Mouse (Mus musculus) stomach, postnatal 0 days (tissue): Measurements from ENCODE around the gene Rapgef1. TPM values are rescaled to one million over a fixed set of nuclear protein-coding genes. Genes with fewer than 3 reads are reported as not detected.

Experiments used
- ATAC-seq: fragments of 200-750 bp; cut with Nextera tagmentation; 2 replicates; pipeline ENCODE4 v1.8.0; 2017; ENCODE audit not compliant: low FRiP score, low TSS enrichment
- DNase-seq: peaks from one replicate; pipeline ENCODE4 v3.0.0-alpha.2; 2016; ENCODE audit warnings: low spot score
- H3K27ac ChIP-seq: fragments of 300-500 bp; sonication (generic); replicated peaks from 2 replicates; pipeline ENCODE4 v1.5.1; 2014; ENCODE audit warnings: mild to moderate bottlenecking, control low read depth
- H3K27me3 ChIP-seq: fragments of 300-500 bp; sonication (generic); 2 replicates; pipeline ENCODE4 v1.6.1; 2014; ENCODE audit warnings: low read length; ENCODE audit not compliant: control insufficient read depth, insufficient read depth
- H3K36me3 ChIP-seq: fragments of 300-500 bp; sonication (generic); 2 replicates; pipeline ENCODE4 v1.6.1; 2014; ENCODE audit warnings: low read length, mixed read lengths; ENCODE audit not compliant: control insufficient read depth, insufficient read depth
- H3K4me1 ChIP-seq: fragments of 300-500 bp; sonication (generic); replicated peaks from 2 replicates; pipeline ENCODE4 v1.6.1; 2014; ENCODE audit warnings: antibody characterized with exemption; ENCODE audit not compliant: control insufficient read depth, insufficient read depth
- H3K4me2 ChIP-seq: fragments of 300-500 bp; sonication (generic); replicated peaks from 2 replicates; pipeline ENCODE4 v1.6.1; 2014; ENCODE audit warnings: low read depth, mild to moderate bottlenecking, control low read depth, moderate library complexity
- H3K4me3 ChIP-seq: fragments of 300-500 bp; sonication (generic); 2 replicates; pipeline ENCODE4 v1.5.1; 2014; ENCODE audit warnings: low read depth, low read length, control low read depth
- H3K9ac ChIP-seq: fragments of 300-500 bp; sonication (generic); 2 replicates; pipeline ENCODE4 v1.6.1; 2014; ENCODE audit warnings: mild to moderate bottlenecking, low read length, control low read depth, mixed read lengths
- H3K9me3 ChIP-seq: fragments of 300-500 bp; sonication (generic); 2 replicates; pipeline ENCODE4 v1.6.1; 2016; ENCODE audit warnings: low read length; ENCODE audit not compliant: control insufficient read depth
- CTCF ChIP-seq: IDR thresholded peaks from 2 replicates; pipeline ENCODE4 v1.5.1; 2016; ENCODE audit warnings: antibody characterized with exemption, low read depth, mild to moderate bottlenecking, moderate library complexity
- EP300 ChIP-seq: optimal IDR thresholded peaks from 2 replicates; pipeline ENCODE3; 2016; ENCODE audit warnings: antibody characterized with exemption
- WGBS: fragments of 180-500 bp; shearing (Covaris S2); extraction: QIAGEN DNeasy Blood & Tissue Kit; methylation state at CpG from one replicate; pipeline ENCODE4 v1.1.7; 2014; 5-methylcytosine and 5-hydroxymethylcytosine counted together
- polyA plus RNA-seq: library from polyadenylated mRNA; unstranded; fragments of >200 nt; fragmentation: Nextera tagmentation; extraction: Ambion mirVana; gene quantifications from 2 replicates; pipeline ENCODE4 v1.2.1, GENCODE M21; 2015

Gene Rapgef1
- polyA plus RNA-seq, 1 experiment from 2014 or later: 7.2 TPM

- Histone ChIP-seq H3K4me2 (no peak overlapping the region), H3K9me3 (no peaks in the 10 kb centered on the region), H3K4me1 (no peaks in the 10 kb centered on the region), H3K36me3 (no peaks in the 10 kb centered on the region), H3K27ac (no peak overlapping the region), H3K4me3 (no peak overlapping the region), H3K9ac (no peak overlapping the region), H3K27me3 (no peaks in the 10 kb centered on the region)
- TF ChIP-seq EP300 (no peak), CTCF (no peak)
- ATAC-seq: no peak
- DNase-seq: no peak
- 90% methylated on average over 7 of the region's 7 CpGs for WGBS
These were observed 63.9 kb downstream of the Rapgef1 start for GRCm38 (mm10) chr2:29683261-29683999.

GRCm38 (mm10) chr2:29684498-29684897, 65.0 kb downstream of the Rapgef1 start:
- no peak overlapping the region for H3K27ac ChIP-seq
- no peak overlapping the region for H3K4me3 ChIP-seq
- no peaks in the 10 kb centered on the region for H3K9me3 ChIP-seq
- 72% methylated on average over 2 of the region's 2 CpGs for WGBS
- no peaks in the 10 kb centered on the region for H3K4me1 ChIP-seq
- ATAC-seq (no peak), DNase-seq (no peak)
- H3K9ac ChIP-seq: no peak overlapping the region
- H3K27me3 ChIP-seq: no peaks in the 10 kb centered on the region
- TF ChIP-seq EP300: no peak
- no peak for TF ChIP-seq CTCF
- peaks cover 3% of the 10 kb centered on the region; the same call in 1 of the 2 replicates for H3K36me3 ChIP-seq
- no peak overlapping the region for H3K4me2 ChIP-seq

GRCm38 (mm10) chr2:29689014-29689413, 69.5 kb downstream of the Rapgef1 start:
- no peak for DNase-seq
- 86% methylated on average over 7 of the region's 7 CpGs for WGBS
- H3K36me3 ChIP-seq: peaks cover 11% of the 10 kb centered on the region; the same call in 1 of the 2 replicates

GRCm38 (mm10) chr2:29689495-29689894, 70.0 kb downstream of the Rapgef1 start:
- Histone ChIP-seq H3K9me3 (no peaks in the 10 kb centered on the region), H3K27ac (no peak overlapping the region), H3K4me2 (no peak overlapping the region), H3K36me3 (peaks cover 11% of the 10 kb centered on the region; the same call in 1 of the 2 replicates), H3K4me1 (no peaks in the 10 kb centered on the region), H3K9ac (no peak overlapping the region), H3K4me3 (no peak overlapping the region), H3K27me3 (no peaks in the 10 kb centered on the region)
- WGBS: 59% methylated on average over 2 of the region's 2 CpGs
- TF ChIP-seq EP300: no peak
- TF ChIP-seq CTCF: no peak
- DNase-seq: no peak
- ATAC-seq: no peak

More at GRCm38 (mm10) chr2:29689014-29689413, 69.5 kb downstream of the Rapgef1 start:
- Histone ChIP-seq H3K4me1 (no peaks in the 10 kb centered on the region), H3K27me3 (no peaks in the 10 kb centered on the region), H3K9me3 (no peaks in the 10 kb centered on the region), H3K27ac (no peak overlapping the region), H3K9ac (no peak overlapping the region), H3K4me2 (no peak overlapping the region), H3K4me3 (no peak overlapping the region)
- no peak for TF ChIP-seq EP300
- no peak for ATAC-seq

- peaks cover 11% of the 10 kb centered on the region; the same call in 1 of the 2 replicates for H3K36me3 ChIP-seq
- ATAC-seq: no peak
- no peak overlapping the region for H3K4me2 ChIP-seq
- H3K9me3 ChIP-seq: no peaks in the 10 kb centered on the region
- no peaks in the 10 kb centered on the region for H3K4me1 ChIP-seq
- no peak overlapping the region for H3K27ac ChIP-seq
- H3K27me3 ChIP-seq: no peaks in the 10 kb centered on the region
- H3K9ac ChIP-seq: no peak overlapping the region
- H3K4me3 ChIP-seq: no peak overlapping the region
- 79% methylated on average over 5 of the region's 5 CpGs for WGBS
- DNase-seq: no peak
- TF ChIP-seq EP300 (no peak), CTCF (no peak)
These were observed 71.5 kb downstream of the Rapgef1 start for GRCm38 (mm10) chr2:29691068-29691467.

- H3K9ac ChIP-seq: no peak overlapping the region
- peak; percentile 42; the same call in 1 of the 2 replicates for ATAC-seq
- H3K4me3 ChIP-seq: no peak overlapping the region
- 75% methylated on average over 6 of the region's 6 CpGs for WGBS
- H3K4me2 ChIP-seq: no peak overlapping the region
- TF ChIP-seq CTCF (peak; percentile 19), EP300 (no peak)
- H3K36me3 ChIP-seq: peaks cover 11% of the 10 kb centered on the region; the same call in 1 of the 2 replicates
- no peak for DNase-seq
- H3K27me3 ChIP-seq: no peaks in the 10 kb centered on the region
- H3K9me3 ChIP-seq: no peaks in the 10 kb centered on the region
- no peaks in the 10 kb centered on the region for H3K4me1 ChIP-seq
- H3K27ac ChIP-seq: no peak overlapping the region
These were observed 72.0 kb downstream of the Rapgef1 start for GRCm38 (mm10) chr2:29691507-29691906.
